Mouse (Mus musculus) neural tube, postnatal 0 days (tissue): ENCODE results near the gene Snx12. TPM values are rescaled to one million over a fixed set of nuclear protein-coding genes. Genes with fewer than 3 reads are reported as not detected.

Experiments
- polyA plus RNA-seq: library from polyadenylated mRNA; unstranded; fragments of >200 nt; fragmentation: Nextera tagmentation; extraction: Ambion mirVana; gene quantifications from 2 replicates; pipeline ENCODE4 v1.2.1, GENCODE M21; 2015

Snx12 gene
- polyA plus RNA-seq: 32.5 and 35.6 TPM in 2 replicates

DNA sequence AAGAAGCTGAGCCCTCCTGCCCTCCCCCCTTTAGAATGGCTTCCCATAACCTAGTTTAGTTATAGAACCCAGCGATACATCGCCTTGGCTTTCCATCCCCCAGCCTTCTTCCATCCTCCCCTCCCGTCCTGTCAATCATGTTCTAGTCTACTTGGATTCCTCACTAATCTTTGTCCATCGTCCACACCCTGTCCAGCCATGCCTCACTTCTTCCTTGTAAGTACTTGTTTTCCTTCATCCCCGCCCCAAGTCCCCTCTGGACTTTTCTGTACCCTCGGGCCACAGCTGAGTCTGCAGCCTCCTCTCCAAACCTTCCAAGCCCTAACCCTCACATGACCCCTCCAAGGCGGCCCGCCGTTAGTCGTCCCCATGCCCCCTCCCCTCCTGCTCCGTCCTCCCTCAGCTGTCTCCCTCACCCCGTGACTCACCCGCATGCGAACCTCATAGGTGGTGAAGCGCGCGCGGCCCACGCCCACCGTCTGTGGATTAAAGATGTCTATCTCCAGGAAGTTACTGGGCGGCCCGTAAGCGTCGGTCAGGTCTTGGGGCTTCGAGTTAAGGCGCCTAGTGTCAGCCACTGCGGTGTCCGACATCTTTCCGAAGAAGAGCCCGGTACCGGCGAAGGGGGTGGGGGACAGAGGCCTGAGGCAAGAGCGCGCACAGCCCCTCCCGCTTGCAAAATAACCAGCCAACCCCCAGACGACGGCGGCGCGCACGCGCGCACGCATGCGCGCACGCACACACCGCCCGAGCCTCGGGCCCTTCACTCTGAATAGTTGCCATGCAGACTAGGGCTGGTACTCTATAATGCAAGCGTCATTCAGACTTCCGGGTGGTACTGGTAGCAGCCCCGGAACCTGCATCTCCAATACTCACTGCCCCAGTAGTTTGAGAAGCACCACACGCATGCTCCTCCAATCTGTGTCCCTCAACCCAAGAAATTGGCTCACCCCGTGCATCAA lies at the start of gene Snx12:
TSS of gene Snx12 (minus strand) at position 730 of the 962 bp plus-strand sequence.

DNA sequence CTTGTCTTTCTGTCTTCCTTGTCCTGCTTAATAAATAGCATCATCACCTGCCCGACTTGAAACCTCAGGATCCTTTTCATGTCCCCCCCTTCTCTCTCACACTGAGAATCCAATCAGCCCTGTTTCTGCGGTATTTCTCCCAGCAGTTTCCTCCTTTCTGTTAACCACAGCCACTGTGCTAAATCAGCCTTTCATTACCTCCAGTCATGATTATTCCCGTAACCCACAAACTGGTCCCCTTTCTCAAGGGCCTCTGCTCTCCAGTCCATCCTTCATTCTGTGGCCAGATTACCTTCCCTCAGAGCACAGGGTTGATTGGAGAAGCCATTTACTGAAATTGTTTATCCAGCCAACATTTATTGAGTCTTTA lies 46.4 kb upstream of the Snx12 start, which contains the start of gene Gm20489:
TSS of gene Gm20489 (minus strand) at position 269 of the 370 bp plus-strand sequence.

DNA sequence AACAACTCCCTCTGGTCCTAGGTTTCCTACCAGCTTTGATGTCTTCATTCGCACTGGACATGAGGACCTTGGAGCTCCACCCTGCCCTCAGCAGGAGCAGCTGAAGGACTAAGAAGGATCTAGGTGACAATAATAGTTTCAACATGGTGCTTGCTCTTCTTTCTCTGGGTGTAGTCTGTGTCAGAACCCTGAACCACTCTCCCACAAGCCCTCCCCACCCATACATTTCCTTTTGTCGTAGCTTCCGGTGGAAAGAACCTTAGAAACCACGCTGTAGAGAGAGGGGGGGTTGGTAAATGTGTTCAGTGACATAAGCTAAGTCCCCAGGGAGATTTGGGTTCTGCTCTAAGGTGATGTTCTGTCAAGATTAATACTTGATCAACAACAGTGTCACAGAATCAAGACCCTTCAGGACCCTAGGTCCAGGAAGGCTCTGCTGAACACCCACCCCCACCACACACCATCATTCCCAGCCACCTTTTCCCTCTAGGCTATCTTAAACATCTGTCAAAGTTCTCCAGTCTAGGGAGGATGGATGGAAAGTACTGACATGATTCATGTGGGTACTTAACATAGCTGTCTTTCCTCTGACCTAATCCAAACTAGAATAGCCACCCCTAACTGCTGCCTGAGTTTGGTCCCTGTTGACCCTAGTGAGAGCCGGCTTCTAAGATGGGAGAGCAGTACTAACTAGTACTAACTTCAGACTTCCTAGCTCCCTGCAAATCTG lies 45.8 kb upstream of the Snx12 start, which contains the start of gene Il2rg:
TSS of gene Il2rg (minus strand) at position 231 of the 730 bp plus-strand sequence.

DNA sequence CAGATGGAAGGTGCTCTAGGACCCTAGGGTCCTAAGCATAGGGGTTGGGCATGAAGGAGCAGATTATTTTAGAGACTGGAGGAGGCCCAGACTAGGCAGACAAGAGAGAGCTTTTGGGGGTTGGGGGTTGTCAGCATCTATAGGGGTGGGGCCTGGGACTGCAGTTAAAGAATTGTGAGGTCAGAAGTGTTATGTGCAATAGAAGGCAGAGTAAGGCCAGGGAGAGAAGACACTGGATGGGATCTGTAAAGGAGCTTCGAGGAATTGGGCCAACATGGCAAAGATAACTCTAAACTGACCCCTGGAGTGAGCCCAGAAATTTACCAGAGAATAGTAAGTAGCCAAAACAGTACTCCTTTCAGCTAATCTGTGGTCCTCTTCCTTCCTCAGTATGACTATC lies 41.5 kb upstream of the Snx12 start, which contains the start of gene Gm614:
TSS of gene Gm614 (minus strand) at position 101 of the 400 bp plus-strand sequence.

DNA sequence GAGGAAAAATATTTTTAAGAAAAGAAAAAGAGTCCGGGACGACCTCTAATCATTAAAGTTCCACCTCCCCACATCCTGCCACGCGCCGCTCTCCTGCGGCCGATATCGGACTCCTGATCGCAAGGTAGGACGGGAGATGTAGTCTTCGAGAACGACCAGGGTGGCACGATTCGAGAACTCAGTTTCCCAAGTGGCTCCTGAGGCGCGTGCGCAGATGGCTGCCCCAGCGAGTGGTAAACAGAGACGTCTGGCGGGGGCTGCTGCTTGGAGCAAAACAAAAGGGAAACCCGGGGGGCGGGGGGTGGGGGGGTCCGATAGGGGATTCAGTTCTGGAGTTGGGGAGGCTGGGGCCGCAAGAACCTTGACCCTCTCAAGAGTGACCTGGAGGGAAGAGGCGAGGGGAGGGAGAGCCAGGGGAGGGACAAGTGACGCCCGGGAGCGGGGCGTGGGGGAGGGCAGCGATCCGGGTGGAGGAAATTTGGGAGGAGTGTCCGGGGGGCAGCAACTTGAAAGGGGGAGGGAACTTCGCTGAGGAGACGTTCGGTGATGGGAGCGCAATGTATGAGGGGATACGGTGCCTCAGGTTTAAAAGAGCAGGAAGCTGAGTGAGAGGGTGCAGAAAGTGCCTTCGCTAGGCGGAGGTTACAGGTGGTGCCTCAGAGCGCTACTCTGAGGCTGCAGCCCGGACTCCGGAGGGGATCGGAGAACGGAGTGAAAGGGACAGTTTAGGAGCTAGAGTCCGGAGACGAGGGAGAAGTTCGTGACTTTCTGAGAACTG lies 31.8 kb upstream of the Snx12 start, which contains the start of gene Foxo4:
TSS of gene Foxo4 (plus strand) at position 577 of the 778 bp plus-strand sequence.

DNA sequence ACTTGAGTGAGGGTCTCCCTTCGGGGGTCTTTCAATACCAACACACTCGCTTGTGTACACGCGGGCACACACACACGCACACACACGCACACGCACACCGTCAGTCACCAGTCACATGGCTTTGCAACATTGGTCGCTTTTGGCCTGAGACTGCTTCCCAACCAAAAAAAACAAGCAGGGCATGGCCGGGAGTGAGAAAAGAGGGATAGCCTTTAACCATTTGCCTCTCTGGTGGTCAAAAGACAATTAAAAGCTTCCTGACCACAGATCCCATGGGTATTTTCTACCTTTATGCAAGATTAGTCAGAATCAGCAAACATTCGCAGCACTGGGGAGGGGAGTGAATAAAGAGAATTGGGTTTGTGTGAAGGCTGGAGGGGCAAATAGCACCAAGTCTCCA lies 136.4 kb downstream of the Snx12 start, which contains the start of gene Slc7a3:
TSS of gene Slc7a3 (minus strand) at position 101 of the 400 bp plus-strand sequence.

DNA sequence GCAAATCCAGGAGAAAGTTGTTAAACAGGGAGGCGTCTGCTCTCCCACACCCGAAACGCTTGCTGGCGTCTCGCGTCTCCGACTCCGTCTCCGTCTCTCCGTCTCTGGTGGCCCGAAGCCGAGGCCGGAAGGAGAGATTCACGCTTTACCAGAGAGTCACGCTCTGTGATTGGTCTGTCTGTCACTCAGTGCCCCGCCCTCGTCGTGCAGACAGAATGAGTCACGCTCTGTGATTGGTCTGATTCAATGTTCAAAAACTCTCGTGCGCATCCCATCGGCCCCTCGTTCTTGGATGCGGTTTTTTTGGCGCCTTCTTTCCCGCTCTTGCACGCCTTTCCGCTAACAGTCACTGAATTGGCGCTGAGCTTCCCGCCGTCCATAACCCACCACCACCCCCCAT lies 162.8 kb downstream of the Snx12 start, which contains the start of gene Tex11:
TSS of gene Tex11 (minus strand) at position 127 of the 400 bp plus-strand sequence.

Other genes with a start within 250 kb of the Snx12 start
- gene Tex11, start 162.9 kb downstream of the Snx12 start, polyA plus RNA-seq: 0.10 TPM in 1 of 2 replicates, not detected in the other
- gene Slc7a3, start 136.5 kb downstream of the Snx12 start, polyA plus RNA-seq: 14.8 and 16.3 TPM in 2 replicates
- 0.90 and 1.0 TPM in 2 replicates for gene Foxo4, start 32.0 kb upstream of the Snx12 start, polyA plus RNA-seq
- gene Gm614, start 41.4 kb upstream of the Snx12 start, polyA plus RNA-seq: 0.22 TPM in 1 of 2 replicates, not detected in the other
- 4.8 and 5.2 TPM in 2 replicates for gene Il2rg, start 45.7 kb upstream of the Snx12 start, polyA plus RNA-seq
- gene Gm20489, start 46.5 kb upstream of the Snx12 start, polyA plus RNA-seq: not detected in 2 replicates
- 18.4 and 21.6 TPM in 2 replicates for gene Med12, start 51.5 kb upstream of the Snx12 start, polyA plus RNA-seq
- 68.2 and 87.9 TPM in 2 replicates for gene Nlgn3, start 76.6 kb upstream of the Snx12 start, polyA plus RNA-seq
- gene Gjb1, start 153.8 kb upstream of the Snx12 start, polyA plus RNA-seq: 4.9 and 5.6 TPM in 2 replicates
- gene Zmym3, start 198.3 kb upstream of the Snx12 start, polyA plus RNA-seq: 82.7 and 94.5 TPM in 2 replicates
- 137 and 153 TPM in 2 replicates for gene Nono, start 206.8 kb upstream of the Snx12 start, polyA plus RNA-seq
- gene Itgb1bp2, start 226.5 kb upstream of the Snx12 start, polyA plus RNA-seq: 0.66 and 0.98 TPM in 2 replicates